Mouse (Mus musculus) neural tube, embryonic 13.5 days (tissue): ENCODE measurements at regions not wholly inside any gene's neighbourhood (a gene's known extent, or its start where the extent isn't known, plus 50 kb on each side); places are given as distances from the start of the nearest gene placed in this dataset.

Source experiments
- ATAC-seq: fragments of 200-750 bp; cut with Nextera tagmentation; 2 replicates; pipeline ENCODE4 v1.8.0; 2017; ENCODE audit warnings: low read depth, mild to moderate bottlenecking, moderate TSS enrichment, moderate library complexity
- H3K27ac ChIP-seq: fragments of 300-500 bp; sonication (generic); replicated peaks from 2 replicates; pipeline ENCODE4 v1.5.1; 2015; ENCODE audit warnings: moderate library complexity, mild to moderate bottlenecking, inconsistent platforms
- H3K27me3 ChIP-seq: fragments of 300-500 bp; sonication (generic); 2 replicates; pipeline ENCODE4 v1.6.1; 2015; ENCODE audit warnings: mild to moderate bottlenecking, inconsistent platforms
- H3K36me3 ChIP-seq: fragments of 300-500 bp; sonication (generic); 2 replicates; pipeline ENCODE4 v1.6.1; 2015; ENCODE audit warnings: mild to moderate bottlenecking, inconsistent platforms
- H3K4me1 ChIP-seq: fragments of 300-500 bp; sonication (generic); replicated peaks from 2 replicates; pipeline ENCODE4 v1.6.1; 2015; ENCODE audit warnings: inconsistent platforms
- H3K4me2 ChIP-seq: fragments of 300-500 bp; sonication (generic); 2 replicates; pipeline ENCODE4 v1.6.1; 2015; ENCODE audit warnings: inconsistent platforms, mild to moderate bottlenecking, moderate library complexity
- H3K4me3 ChIP-seq: fragments of 300-500 bp; sonication (generic); 2 replicates; pipeline ENCODE4 v1.5.1; 2015; ENCODE audit warnings: mild to moderate bottlenecking, inconsistent platforms
- H3K9ac ChIP-seq: fragments of 300-500 bp; sonication (generic); 2 replicates; pipeline ENCODE4 v1.6.1; 2015; ENCODE audit warnings: moderate library complexity, mild to moderate bottlenecking, inconsistent platforms
- H3K9me3 ChIP-seq: fragments of 300-500 bp; sonication (generic); 2 replicates; pipeline ENCODE4 v1.6.1; 2016; ENCODE audit warnings: inconsistent platforms
- WGBS: fragments of 180-500 bp; shearing (Covaris S2); methylation state at CpG from one replicate; pipeline ENCODE4 v1.1.7; 2015; 5-methylcytosine and 5-hydroxymethylcytosine counted together

GRCm38 (mm10) chr6:78599751-78600150 lies 131.1 kb upstream of the Reg3g start:
- Histone ChIP-seq H3K27me3 (no peaks in the 10 kb centered on the region), H3K4me3 (no peak overlapping the region), H3K9ac (no peak overlapping the region), H3K4me1 (no peaks in the 10 kb centered on the region), H3K4me2 (no peak overlapping the region), H3K36me3 (no peaks in the 10 kb centered on the region), H3K9me3 (no peaks in the 10 kb centered on the region), H3K27ac (no peak overlapping the region)
- ATAC-seq: no peak
- 87% methylated on average over 4 of the region's 4 CpGs for WGBS

- Histone ChIP-seq H3K4me1 (no peaks in the 10 kb centered on the region), H3K36me3 (no peaks in the 10 kb centered on the region), H3K9ac (no peak overlapping the region), H3K4me3 (no peak overlapping the region), H3K9me3 (no peaks in the 10 kb centered on the region), H3K27me3 (no peaks in the 10 kb centered on the region), H3K27ac (no peak overlapping the region), H3K4me2 (no peak overlapping the region)
- 89% methylated on average over 4 of the region's 4 CpGs for WGBS
- ATAC-seq: no peak
Observed at GRCm38 (mm10) chr6:78570000-78570597, 101.4 kb upstream of the Reg3g start.

- H3K4me3 ChIP-seq: no peak overlapping the region
- no peaks in the 10 kb centered on the region for H3K36me3 ChIP-seq
- H3K27ac ChIP-seq: no peak overlapping the region
- H3K9ac ChIP-seq: no peak overlapping the region
- H3K9me3 ChIP-seq: no peaks in the 10 kb centered on the region
- no peaks in the 10 kb centered on the region for H3K27me3 ChIP-seq
- peaks cover 23% of the 10 kb centered on the region for H3K4me1 ChIP-seq
- peak overlapping the region; percentile 40; the same call in 1 of the 2 replicates for H3K4me2 ChIP-seq
- no peak for ATAC-seq
- 14% methylated on average over 11 of the region's 11 CpGs for WGBS
Observed at GRCm38 (mm10) chr6:78553008-78553698, 84.5 kb upstream of the Reg3g start.

DNA sequence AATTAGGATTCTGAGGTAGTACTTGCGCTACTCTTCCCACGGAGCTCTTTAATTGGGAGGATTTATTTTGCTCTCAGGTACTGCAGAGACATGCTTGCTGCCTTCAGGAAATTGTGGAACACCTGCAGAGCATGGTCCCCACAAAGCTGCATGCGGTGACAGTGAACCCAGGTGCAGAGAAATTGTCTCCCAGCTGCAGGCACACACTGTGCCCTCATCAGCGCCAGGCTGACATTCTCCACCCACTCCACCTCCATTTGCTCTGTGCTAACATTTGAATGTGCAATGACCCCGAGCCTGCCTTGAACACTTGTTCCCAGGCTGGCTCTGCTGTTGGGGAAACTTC lies 83.7 kb upstream of the Reg3g start:
- Histone ChIP-seq H3K27me3 (no peaks in the 10 kb centered on the region), H3K4me1 (peaks cover 23% of the 10 kb centered on the region), H3K9me3 (no peaks in the 10 kb centered on the region), H3K9ac (no peak overlapping the region), H3K36me3 (no peaks in the 10 kb centered on the region), H3K4me2 (peak overlapping the region; percentile 40), H3K27ac (no peak overlapping the region), H3K4me3 (0 out of 2 replicates have a peak overlapping the region, but pooled peaks have one; percentile 1)
- ATAC-seq: peak; percentile 78
- 6% methylated on average over 5 of the region's 5 CpGs for WGBS

DNA sequence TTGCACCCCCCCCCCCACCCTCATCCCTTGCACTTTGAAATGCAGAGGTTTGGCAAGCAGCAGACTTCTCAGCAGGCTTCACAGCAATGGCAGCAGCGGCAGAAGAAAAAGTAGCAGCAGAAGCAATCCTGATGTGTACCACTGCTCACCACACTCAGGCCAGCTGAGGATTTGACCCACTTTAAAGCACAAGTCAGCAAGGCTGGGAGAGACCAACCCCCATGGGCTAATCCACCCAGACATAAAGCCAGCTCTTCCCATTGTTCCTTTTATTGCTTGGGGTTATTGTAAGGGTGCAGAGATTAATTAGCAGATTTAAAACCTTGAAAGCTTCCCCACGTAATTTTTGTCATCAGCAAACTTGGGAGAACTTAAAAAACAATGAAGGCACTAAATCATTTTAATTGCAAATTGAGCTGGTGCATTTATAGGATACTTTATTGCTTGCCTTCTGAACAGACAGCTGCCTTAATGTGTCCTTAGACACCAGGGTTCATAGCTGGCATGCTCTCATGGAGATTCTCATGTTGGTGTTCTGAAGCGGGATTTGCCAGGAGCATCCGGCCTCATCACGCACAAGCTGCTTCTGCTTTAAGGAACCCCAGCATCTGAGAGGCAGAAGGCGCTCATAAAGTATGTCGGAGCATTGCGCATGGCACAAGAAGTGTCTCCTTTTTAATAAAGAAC lies 83.1 kb upstream of the Reg3g start:
- Histone ChIP-seq H3K9me3 (no peaks in the 10 kb centered on the region), H3K4me1 (peaks cover 23% of the 10 kb centered on the region), H3K36me3 (no peaks in the 10 kb centered on the region), H3K4me2 (peak overlapping the region; percentile 40), H3K27ac (0 out of 2 replicates have a peak overlapping the region, but pooled peaks have one; percentile 24), H3K4me3 (0 out of 2 replicates have a peak overlapping the region, but pooled peaks have one; percentile 1), H3K27me3 (no peaks in the 10 kb centered on the region), H3K9ac (peak overlapping the region; percentile 14; the same call in 1 of the 2 replicates)
- WGBS: 11% methylated on average over 8 of the region's 8 CpGs
- ATAC-seq: peak; percentile 94

DNA sequence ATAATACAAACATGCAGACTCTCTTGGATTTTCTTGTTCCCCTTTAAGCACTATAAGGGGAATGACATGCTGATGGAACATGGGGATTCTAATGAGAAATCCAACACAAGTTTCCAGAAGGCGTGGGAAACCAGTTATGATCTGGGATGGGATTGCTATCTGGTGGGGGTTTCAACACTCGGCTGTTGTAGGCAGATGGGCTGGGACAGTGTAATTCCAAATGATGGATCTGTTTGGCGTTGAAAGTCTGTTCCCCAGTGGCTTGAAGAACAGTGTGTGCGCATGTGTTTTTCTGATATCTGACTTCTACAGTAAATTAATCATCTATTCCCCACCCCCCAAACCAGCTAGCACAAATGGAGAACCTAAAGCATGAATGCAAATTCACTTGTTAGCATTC lies 79.8 kb upstream of the Reg3g start:
- H3K4me1 ChIP-seq: peaks cover 23% of the 10 kb centered on the region
- no peak overlapping the region for H3K4me2 ChIP-seq
- no peak overlapping the region for H3K4me3 ChIP-seq
- no peak overlapping the region for H3K9ac ChIP-seq
- no peaks in the 10 kb centered on the region for H3K36me3 ChIP-seq
- WGBS: 51% methylated on average over 4 of the region's 4 CpGs
- H3K27ac ChIP-seq: no peak overlapping the region
- no peaks in the 10 kb centered on the region for H3K27me3 ChIP-seq
- no peaks in the 10 kb centered on the region for H3K9me3 ChIP-seq
- no peak for ATAC-seq

- ATAC-seq: no peak
- WGBS: 94% methylated on average over 1 of the region's 1 CpGs
Observed at GRCm38 (mm10) chr6:78547721-78548120, 79.0 kb upstream of the Reg3g start.

DNA sequence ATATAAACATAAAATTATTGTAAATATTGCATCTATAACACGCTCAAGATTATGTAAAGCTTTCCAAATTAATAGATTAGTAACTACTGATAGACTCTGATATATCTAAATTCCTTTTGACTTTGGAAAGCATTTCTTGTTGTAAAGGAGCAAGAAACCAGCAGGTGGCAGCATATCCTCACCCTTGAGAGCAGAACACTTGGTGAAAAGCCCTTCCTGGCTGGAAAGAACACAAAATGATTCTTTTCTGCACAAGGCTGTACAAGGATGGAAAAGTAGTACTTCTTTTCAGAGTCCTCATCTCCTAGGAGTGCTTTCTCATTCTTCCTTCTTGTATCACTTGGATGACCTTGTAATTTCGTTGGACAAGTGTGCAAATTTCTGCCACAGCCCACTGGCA lies 75.6 kb upstream of the Reg3g start:
- no peak overlapping the region for H3K4me3 ChIP-seq
- H3K9me3 ChIP-seq: no peaks in the 10 kb centered on the region
- H3K27me3 ChIP-seq: no peaks in the 10 kb centered on the region
- H3K4me1 ChIP-seq: no peaks in the 10 kb centered on the region; the same call in 1 of the 2 replicates
- WGBS: 20% methylated on average over 2 of the region's 2 CpGs
- no peak overlapping the region for H3K9ac ChIP-seq
- H3K4me2 ChIP-seq: no peak overlapping the region
- no peak overlapping the region for H3K27ac ChIP-seq
- ATAC-seq: peak; percentile 53; the same call in 1 of the 2 replicates
- no peaks in the 10 kb centered on the region for H3K36me3 ChIP-seq

More at GRCm38 (mm10) chr6:78547721-78548120, 79.0 kb upstream of the Reg3g start:
- no peaks in the 10 kb centered on the region for H3K27me3 ChIP-seq
- H3K36me3 ChIP-seq: no peaks in the 10 kb centered on the region
- H3K4me2 ChIP-seq: no peak overlapping the region
- H3K27ac ChIP-seq: no peak overlapping the region
- no peak overlapping the region for H3K9ac ChIP-seq
- no peak overlapping the region for H3K4me3 ChIP-seq
- H3K4me1 ChIP-seq: peaks cover 17% of the 10 kb centered on the region
- H3K9me3 ChIP-seq: no peaks in the 10 kb centered on the region

GRCm38 (mm10) chr6:78537476-78537875 lies 68.8 kb upstream of the Reg3g start:
- no peak overlapping the region for H3K9ac ChIP-seq
- no peaks in the 10 kb centered on the region for H3K4me1 ChIP-seq
- no peak overlapping the region for H3K4me2 ChIP-seq
- H3K27me3 ChIP-seq: no peaks in the 10 kb centered on the region
- H3K36me3 ChIP-seq: no peaks in the 10 kb centered on the region
- ATAC-seq: no peak
- no peaks in the 10 kb centered on the region for H3K9me3 ChIP-seq
- H3K4me3 ChIP-seq: no peak overlapping the region
- 84% methylated on average over 1 of the region's 1 CpGs for WGBS
- H3K27ac ChIP-seq: no peak overlapping the region

DNA sequence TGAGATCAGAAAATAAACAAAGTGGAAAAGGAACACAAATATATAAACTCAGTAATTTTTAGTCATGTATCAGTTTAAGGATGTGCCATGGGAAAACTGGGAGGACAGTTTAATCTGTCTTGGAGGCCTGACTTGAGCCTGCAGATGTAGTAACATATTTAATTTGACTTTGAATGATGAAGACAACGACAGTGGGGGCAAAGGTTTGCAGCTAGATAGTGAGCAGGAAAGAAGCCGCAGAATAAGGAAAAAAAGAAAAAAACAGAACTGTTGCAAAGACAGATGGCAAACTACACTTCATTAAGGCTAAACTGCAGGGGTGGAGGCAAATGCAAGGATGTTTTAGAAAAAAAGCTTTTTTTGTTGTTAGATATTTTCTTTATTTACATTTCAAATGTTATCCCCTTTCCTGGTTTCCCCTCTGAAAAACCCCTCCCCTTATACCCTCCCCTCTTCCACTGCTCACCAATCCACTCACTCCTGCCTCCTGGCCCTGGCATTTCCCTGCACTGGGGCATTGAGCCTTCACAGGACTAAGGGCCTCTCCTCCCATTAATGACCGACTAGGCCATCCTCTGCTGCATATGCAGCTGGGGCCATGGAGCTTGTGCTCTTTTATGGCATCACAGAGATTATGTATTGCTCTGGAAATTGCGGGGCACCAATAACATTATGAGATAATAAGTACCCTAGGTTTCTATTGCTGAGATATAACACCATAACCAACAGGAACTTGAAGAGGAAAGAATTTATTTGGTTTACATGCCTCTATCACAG lies 58.5 kb upstream of the Reg3g start:
- H3K9me3 ChIP-seq: no peaks in the 10 kb centered on the region
- ATAC-seq: no peak
- H3K27me3 ChIP-seq: no peaks in the 10 kb centered on the region
- no peak overlapping the region for H3K4me3 ChIP-seq
- H3K9ac ChIP-seq: no peak overlapping the region
- no peaks in the 10 kb centered on the region for H3K36me3 ChIP-seq
- WGBS: 51% methylated on average over 4 of the region's 4 CpGs
- H3K27ac ChIP-seq: no peak overlapping the region
- no peaks in the 10 kb centered on the region for H3K4me1 ChIP-seq
- no peak overlapping the region for H3K4me2 ChIP-seq
